In the genomic region with DNA sequence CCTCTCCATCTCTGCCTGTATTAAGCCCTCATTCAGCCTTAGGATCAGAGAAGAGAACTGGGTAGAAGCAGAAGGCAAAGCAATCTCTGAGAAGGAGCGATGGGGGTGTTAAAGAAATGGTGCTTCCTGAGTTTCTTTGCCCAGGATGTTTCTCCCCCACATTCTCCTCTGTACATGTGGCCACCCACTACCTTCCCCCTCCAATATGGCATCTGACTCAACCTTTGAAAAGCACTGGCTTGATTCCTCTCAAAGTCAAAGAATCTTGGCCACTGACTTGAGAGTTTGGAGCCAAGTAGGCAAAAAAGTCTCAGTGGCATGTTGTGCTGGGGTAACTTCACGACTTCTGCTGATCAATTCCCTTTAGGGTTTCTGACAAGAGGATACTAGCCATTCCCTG, we compare ENCODE assay signal across 19 mouse cellular contexts.
A peak's percentile ranks its signal among the peaks of the same experiment; 100 is the strongest.
DNase-seq lines count a peak whose midpoint lies in the region.
"Had no signal": no experiment of that assay in that cellular context is flagged by ENCODE, and none has a peak within 500 bp of the region (broad histone marks: within the 10 kb centered on the region; RNA-seq: fewer than 3 reads in every experiment).

No protein-coding gene starts in this region.

- DNase-seq in adrenal gland, postnatal 10 days: peak; percentile 3
- no peak for DNase-seq in adrenal gland, adult (ENCODE audit: inconsistent age in 2 of 2, low spot score in 1 of 2)
- DNase-seq in frontal cortex, postnatal 36 days (ENCODE audit: low spot score in 2 of 2): peak; percentile 12 to 22
- no peak for DNase-seq in frontal cortex, postnatal 14 days (ENCODE audit: low spot score in 2 of 2)
- peak; percentile 16 to 31 for DNase-seq in left cerebral cortex, adult 18-20 months (ENCODE audit: low spot score in 2 of 2)
- DNase-seq in left cerebral cortex, adult 11 months (ENCODE audit: low spot score): no peak
- peak; percentile 28 to 36 for DNase-seq in right cerebral cortex, adult 2 months (ENCODE audit: low spot score in 2 of 2)
- no peak for DNase-seq in right cerebral cortex, postnatal 14 days
- DNase-seq: adrenal gland, postnatal 36 days; cerebellum, adult 11-12 months; cerebellum, adult 8-10 months; cerebellum, postnatal 10 days; cerebellum, postnatal 36 days; embryo, embryonic 11 days; gastrocnemius, postnatal 10 days; gastrocnemius, postnatal 36 days; heart, adult 2 months; heart, postnatal 14 days; heart, postnatal 4 days had no signal

Comparison
In these comparisons a context has a peak if more than half of its experiments do, and no peak if none do; other contexts are left out.
1. DNase-seq: peak in adrenal gland, postnatal 10 days (single experiment), frontal cortex, postnatal 36 days (2 of 2), left cerebral cortex, adult 18-20 months (2 of 2) and right cerebral cortex, adult 2 months (2 of 2); none in adrenal gland, adult (0 of 2), frontal cortex, postnatal 14 days (0 of 2), left cerebral cortex, adult 11 months (single experiment) and right cerebral cortex, postnatal 14 days (single experiment).